Mouse (Mus musculus): ENCODE results near the gene Cdr2l. TPM values are rescaled to one million over a fixed set of nuclear protein-coding genes. Genes with fewer than 3 reads are reported as not detected.

Gene Cdr2l
- polyA plus RNA-seq, 1 experiment from 2014 or later: 5.4 TPM

- DNase-seq (ENCODE audit: low spot score): no peak
Observed at GRCm38 (mm10) chr11:115405723-115406122, 24.0 kb downstream of the Cdr2l start.

GRCm38 (mm10) chr11:115406858-115407401 is 25.2 kb downstream of the Cdr2l start:
- DNase-seq (ENCODE audit: low spot score): peak; percentile 91

GRCm38 (mm10) chr11:115408266-115408920 is 26.7 kb downstream of the Cdr2l start:
- peak; percentile 89 for DNase-seq (ENCODE audit: low spot score)

- no peak for DNase-seq (ENCODE audit: low spot score)
Observed at GRCm38 (mm10) chr11:115409556-115409955, 27.8 kb downstream of the Cdr2l start.

- DNase-seq (ENCODE audit: low spot score): peak; percentile 96
Observed at GRCm38 (mm10) chr11:115419531-115420237, 38.0 kb downstream of the Cdr2l start, which contains the start of the genes Atp5h and Kctd2. TSS of gene Atp5h (minus strand) at chr11:115419962. TSS of gene Kctd2 (plus strand) at chr11:115420128.

- peak; percentile 46 for DNase-seq (ENCODE audit: low spot score)
Observed at GRCm38 (mm10) chr11:115420336-115421190, 38.8 kb downstream of the Cdr2l start.

- DNase-seq (ENCODE audit: low spot score): no peak
Observed at GRCm38 (mm10) chr11:115421328-115421727, 39.6 kb downstream of the Cdr2l start.

GRCm38 (mm10) chr11:115421972-115422371 is 40.3 kb downstream of the Cdr2l start:
- peak; percentile 46 for DNase-seq (ENCODE audit: low spot score)

GRCm38 (mm10) chr11:115423091-115423490 is 41.4 kb downstream of the Cdr2l start:
- peak; percentile 68 for DNase-seq (ENCODE audit: low spot score)

- DNase-seq (ENCODE audit: low spot score): peak; percentile 53
Observed at GRCm38 (mm10) chr11:115424666-115425065, 43.0 kb downstream of the Cdr2l start.

GRCm38 (mm10) chr11:115425671-115426070 is 44.0 kb downstream of the Cdr2l start:
- peak; percentile 83 for DNase-seq (ENCODE audit: low spot score)

- DNase-seq (ENCODE audit: low spot score): peak; percentile 86
Observed at GRCm38 (mm10) chr11:115427482-115428331, 46.0 kb downstream of the Cdr2l start.

GRCm38 (mm10) chr11:115429307-115429706 is 47.6 kb downstream of the Cdr2l start:
- DNase-seq (ENCODE audit: low spot score): no peak

- DNase-seq (ENCODE audit: low spot score): no peak
Observed at GRCm38 (mm10) chr11:115430561-115430960, 48.8 kb downstream of the Cdr2l start.

- DNase-seq (ENCODE audit: low spot score): no peak
Observed at GRCm38 (mm10) chr11:115432814-115433213, 51.1 kb downstream of the Cdr2l start.

- DNase-seq (ENCODE audit: low spot score): no peak
Observed at GRCm38 (mm10) chr11:115433342-115433741, 51.6 kb downstream of the Cdr2l start.

- peak; percentile 40 for DNase-seq (ENCODE audit: low spot score)
Observed at GRCm38 (mm10) chr11:115435596-115436337, 54.1 kb downstream of the Cdr2l start.

GRCm38 (mm10) chr11:115437571-115438122 is 55.9 kb downstream of the Cdr2l start:
- DNase-seq (ENCODE audit: low spot score): peak; percentile 72

- no peak for DNase-seq (ENCODE audit: low spot score)
Observed at GRCm38 (mm10) chr11:115439326-115439725, 57.6 kb downstream of the Cdr2l start.
